Mouse (Mus musculus) adrenal gland, postnatal 36 days (tissue): ENCODE data around the gene Armt1. TPM values are rescaled to one million over a fixed set of nuclear protein-coding genes. Genes with fewer than 3 reads are reported as not detected.
"Not testable (repeated sequence)": the region's sequence is repeated elsewhere in the genome, so short reads cannot be mapped to it uniquely, and the experiment has no call there.

Experiments used
- DNase-seq, 2 experiments: peaks; one replicate each; pipeline ENCODE4 v3.0.0; 2021; ENCODE audit warnings: mixed read lengths in 1 of 2
- total RNA-seq, 2 experiments: library from RNA; stranded (reverse); gene quantifications; 2 replicates each; pipeline ENCODE4 v1.2.3; 2021

Gene Armt1
- total RNA-seq, 2 experiments from 2014 or later, result 12.7 to 15.8 TPM

DNA sequence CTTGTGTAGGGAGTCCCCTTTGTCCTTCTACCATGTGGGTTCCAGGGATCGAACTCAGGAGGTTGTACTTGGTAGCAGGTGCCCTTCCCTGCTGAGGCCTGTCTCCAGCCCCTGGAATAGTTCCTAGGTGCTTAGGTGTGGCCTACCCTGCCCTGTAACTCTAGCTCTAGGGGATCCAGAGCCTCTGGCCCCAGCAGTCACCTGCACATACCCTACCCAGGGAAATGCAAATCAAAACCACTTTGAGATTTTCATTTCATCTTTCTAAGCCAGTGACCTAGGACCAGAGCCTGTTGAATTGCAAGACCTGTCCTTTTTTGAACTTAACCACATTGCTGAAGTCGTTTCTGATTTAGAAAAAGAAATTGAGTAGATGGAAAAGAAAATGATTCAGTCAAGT, 1.6 kb downstream of the Armt1 start:
- not testable (repeated sequence) for DNase-seq

DNA sequence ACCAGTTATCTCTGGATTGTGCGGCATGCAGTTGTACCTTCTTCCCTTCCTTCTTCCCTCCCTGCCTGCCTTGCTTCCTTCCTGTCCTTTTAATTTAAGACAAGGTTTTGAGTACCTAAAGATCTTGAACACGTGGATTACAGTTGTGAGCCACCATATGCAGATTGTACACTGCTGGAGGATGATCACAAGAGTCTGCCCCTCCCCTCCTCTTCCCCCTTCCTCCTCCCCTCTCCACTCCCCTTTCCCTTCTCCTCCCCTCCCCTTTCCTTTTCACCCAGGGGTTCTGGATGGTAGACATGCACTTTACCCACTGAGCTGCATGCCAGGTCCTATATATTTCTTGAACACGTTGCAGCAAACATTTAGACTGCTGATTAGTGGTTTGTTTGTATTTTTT, 3.1 kb downstream of the Armt1 start:
- DNase-seq, result no peak

- DNase-seq, result no peak
Measured at GRCm38 (mm10) chr10:4456409-4456808, 24.1 kb downstream of the Armt1 start.

DNA sequence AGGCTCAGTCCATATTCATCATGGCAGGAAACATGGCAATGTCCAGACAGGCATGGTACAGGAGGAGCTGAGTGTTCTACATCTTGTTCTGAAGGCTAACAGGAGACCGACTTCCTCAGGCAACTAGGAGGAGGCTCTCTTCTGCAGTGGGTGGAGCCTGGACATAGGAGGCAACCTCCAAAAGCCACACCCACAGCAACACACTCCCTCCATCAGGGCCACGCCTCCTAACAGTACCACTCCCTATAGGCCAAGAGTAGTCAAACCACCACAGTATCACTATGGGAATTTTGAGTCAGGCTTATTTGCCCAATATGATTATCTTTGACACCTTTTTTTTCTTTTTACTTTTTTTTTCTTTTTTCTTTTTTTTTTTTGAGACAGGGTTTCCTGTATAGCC, 27.9 kb downstream of the Armt1 start:
- no peak for DNase-seq

GRCm38 (mm10) chr10:4465799-4466198, 33.5 kb downstream of the Armt1 start:
- DNase-seq, result no peak

- no peak for DNase-seq
Measured at GRCm38 (mm10) chr10:4469406-4469805, 37.1 kb downstream of the Armt1 start.

DNA sequence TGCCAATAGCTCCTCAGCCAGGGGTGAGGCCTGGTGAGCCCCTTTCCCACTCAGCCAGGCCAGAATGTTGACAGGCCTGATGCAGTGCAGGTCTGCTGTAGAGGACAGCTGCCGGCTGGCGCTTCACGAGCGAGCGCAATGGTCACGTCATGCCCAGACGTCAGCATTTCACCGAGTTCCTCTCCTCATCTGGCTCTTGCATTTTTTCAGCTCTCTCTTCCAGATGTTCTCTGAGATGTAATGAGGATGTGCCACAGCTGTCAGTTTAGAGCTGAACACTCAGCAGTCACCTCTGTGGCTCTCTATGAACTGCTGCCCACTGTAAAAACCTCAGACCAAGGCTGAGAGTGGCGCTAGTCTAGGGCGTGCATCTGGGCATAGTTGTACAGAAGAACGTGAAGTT, 41.3 kb downstream of the Armt1 start:
- no peak for DNase-seq

DNA sequence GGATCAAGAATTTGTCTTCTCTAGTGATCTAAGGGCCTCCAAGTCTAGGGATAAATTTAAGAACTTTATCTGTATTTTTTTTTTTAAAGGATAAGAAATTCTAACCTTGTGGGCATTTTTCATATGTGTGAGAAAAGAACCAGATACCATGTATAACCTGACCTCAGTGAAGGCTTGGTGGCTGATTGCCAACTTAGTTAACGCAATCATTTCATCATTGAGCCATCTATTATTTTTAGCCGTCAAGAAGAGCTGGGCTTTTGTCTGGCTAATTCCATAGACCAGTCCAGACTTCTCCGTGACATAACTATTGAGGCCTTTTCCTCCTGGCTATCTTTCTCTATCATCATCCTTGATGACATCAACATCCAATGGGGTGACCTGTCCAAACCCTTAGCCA, 43.2 kb downstream of the Armt1 start:
- no peak for DNase-seq

DNA sequence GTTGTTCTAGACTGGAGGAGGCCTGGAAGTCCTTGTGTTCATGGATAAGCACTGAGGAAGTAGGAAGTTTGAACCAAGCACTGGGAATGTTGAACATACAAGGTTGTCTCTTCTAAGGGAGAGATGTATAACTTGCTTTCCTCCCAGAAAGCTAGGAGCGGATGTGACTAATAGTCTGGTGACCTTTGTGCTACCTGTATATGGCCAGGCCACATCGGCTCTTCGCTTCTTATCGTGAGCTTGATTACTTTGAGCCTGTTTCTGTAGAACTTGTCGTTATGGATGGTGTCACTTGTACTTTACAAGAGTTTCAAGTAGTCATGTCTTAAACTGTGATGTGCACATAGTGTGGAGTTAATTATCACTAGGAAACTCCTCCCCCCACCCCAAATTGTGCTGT, 44.3 kb downstream of the Armt1 start:
- DNase-seq, result no peak

DNA sequence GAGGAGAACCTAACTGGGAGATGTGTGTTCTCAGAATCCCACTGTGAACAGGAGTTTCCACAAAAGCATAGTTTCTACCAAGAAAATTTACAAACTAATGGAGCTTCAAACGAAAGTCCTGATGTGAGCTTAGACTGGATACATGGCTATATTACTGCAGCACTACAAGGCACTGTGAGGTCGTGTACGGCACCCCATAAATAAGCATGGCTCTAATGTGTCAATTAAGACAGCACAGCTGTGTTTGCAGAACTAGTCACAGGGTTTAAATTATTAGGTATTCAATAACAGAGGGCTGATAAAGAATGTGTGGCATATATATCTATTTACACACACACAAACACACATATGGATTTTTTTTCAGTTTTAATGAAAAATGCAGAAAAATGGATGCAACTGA, 48.7 kb downstream of the Armt1 start:
- no peak for DNase-seq

GRCm38 (mm10) chr10:4481695-4482094, 49.4 kb downstream of the Armt1 start:
- peak in 1 of 2 experiments; percentile 52 for DNase-seq

GRCm38 (mm10) chr10:4482355-4482754, 50.1 kb downstream of the Armt1 start, which contains the start of gene Ccdc170:
Gene Ccdc170, plus strand, starts transcription at chr10:4482502.
- DNase-seq, result peak in 1 of 2 experiments; percentile 11

- DNase-seq, result no peak
Measured at GRCm38 (mm10) chr10:4483848-4484247, 51.6 kb downstream of the Armt1 start.

- no peak for DNase-seq
Measured at GRCm38 (mm10) chr10:4484986-4485385, 52.7 kb downstream of the Armt1 start.

GRCm38 (mm10) chr10:4489865-4490264, 57.6 kb downstream of the Armt1 start:
- no peak for DNase-seq

- no peak for DNase-seq
Measured at GRCm38 (mm10) chr10:4491281-4491680, 59.0 kb downstream of the Armt1 start.

- no peak for DNase-seq
Measured at GRCm38 (mm10) chr10:4492045-4492444, 59.8 kb downstream of the Armt1 start.

DNA sequence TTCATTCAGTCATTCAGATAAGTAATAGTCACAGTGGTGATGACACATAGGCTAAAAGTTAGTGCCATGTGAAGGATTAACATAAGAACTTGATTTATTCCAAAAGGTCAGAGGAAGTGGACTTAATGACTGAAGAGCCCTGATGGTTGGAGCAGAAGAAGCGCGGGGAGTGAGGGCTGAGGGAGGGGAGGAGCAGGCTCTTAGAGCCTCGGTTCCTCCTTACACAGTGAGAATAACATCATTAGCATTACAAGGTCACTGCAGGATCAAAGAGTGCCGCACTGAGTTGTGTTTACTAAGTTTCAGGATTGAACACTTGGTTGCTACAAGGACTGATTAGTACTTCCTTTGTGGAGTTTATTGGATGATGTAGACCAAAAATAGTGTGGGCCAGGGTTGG, 60.6 kb downstream of the Armt1 start:
- DNase-seq, result no peak

GRCm38 (mm10) chr10:4503251-4503650, 71.0 kb downstream of the Armt1 start:
- DNase-seq, result peak; percentile 37 to 60

Other genes starting within 250 kb of the Armt1 start
- gene Akap12, start 166.1 kb upstream of the Armt1 start, total RNA-seq, result 10 to 100 TPM; 20.2 to 25.1 TPM
- gene Zbtb2, start 44.4 kb upstream of the Armt1 start, total RNA-seq, result 10 to 100 TPM; 11.8 to 12.1 TPM
- 10 to 100 TPM; 41.1 to 42.9 TPM for gene Rmnd1, start 79 bp upstream of the Armt1 start, total RNA-seq
- gene Ccdc170, start 50.0 kb downstream of the Armt1 start, total RNA-seq, result under 1 TPM; 0.10 to 0.66 TPM
- 10 to 100 TPM; 14.3 to 15.0 TPM for gene Esr1, start 179.1 kb downstream of the Armt1 start, total RNA-seq